Mouse (Mus musculus) cortical plate, adult 2 months (tissue): ENCODE measurements around the gene Isoc2b. TPM values are rescaled to one million over a fixed set of nuclear protein-coding genes. Genes with fewer than 3 reads are reported as not detected.
"Not testable (repeated sequence)": the region's sequence is repeated elsewhere in the genome, so short reads cannot be mapped to it uniquely, and the experiment has no call there.

Experiments
- H3K27ac ChIP-seq: fragments of 200-500 bp; 2 replicates; pipeline ENCODE4 v1.5.1; 2012; ENCODE audit warnings: low read length, control low read depth, inconsistent platforms; ENCODE audit not compliant: insufficient read depth
- H3K4me1 ChIP-seq: fragments of 200-500 bp; 2 replicates; pipeline ENCODE4 v1.6.1; 2011; ENCODE audit warnings: low read length; ENCODE audit not compliant: control insufficient read depth, insufficient read depth
- H3K4me3 ChIP-seq: fragments of 200-500 bp; 2 replicates; pipeline ENCODE4 v1.5.1; 2011; ENCODE audit warnings: mild to moderate bottlenecking, low read length, control low read depth; ENCODE audit not compliant: insufficient read depth
- CTCF ChIP-seq: fragments of 200-500 bp; IDR thresholded peaks from 2 replicates; pipeline ENCODE4 v1.5.1; 2011; ENCODE audit warnings: mild to moderate bottlenecking, control low read depth, low read length; ENCODE audit not compliant: insufficient read depth; ENCODE audit errors: extremely low read depth
- POLR2A ChIP-seq: fragments of 200-500 bp; IDR thresholded peaks from 2 replicates; pipeline ENCODE4 v1.6.1; 2011; ENCODE audit warnings: mild to moderate bottlenecking, low read length, control low read depth; ENCODE audit not compliant: insufficient read depth; ENCODE audit errors: extremely low read depth
- polyA plus RNA-seq: library from polyadenylated mRNA; depleted of rRNA; stranded (reverse); fragments of >200 nt; gene quantifications from 2 replicates; pipeline ENCODE4 v1.2.3, GENCODE M21; 2012

Isoc2b gene
- polyA plus RNA-seq, 1 experiment, result 15.7 TPM

DNA sequence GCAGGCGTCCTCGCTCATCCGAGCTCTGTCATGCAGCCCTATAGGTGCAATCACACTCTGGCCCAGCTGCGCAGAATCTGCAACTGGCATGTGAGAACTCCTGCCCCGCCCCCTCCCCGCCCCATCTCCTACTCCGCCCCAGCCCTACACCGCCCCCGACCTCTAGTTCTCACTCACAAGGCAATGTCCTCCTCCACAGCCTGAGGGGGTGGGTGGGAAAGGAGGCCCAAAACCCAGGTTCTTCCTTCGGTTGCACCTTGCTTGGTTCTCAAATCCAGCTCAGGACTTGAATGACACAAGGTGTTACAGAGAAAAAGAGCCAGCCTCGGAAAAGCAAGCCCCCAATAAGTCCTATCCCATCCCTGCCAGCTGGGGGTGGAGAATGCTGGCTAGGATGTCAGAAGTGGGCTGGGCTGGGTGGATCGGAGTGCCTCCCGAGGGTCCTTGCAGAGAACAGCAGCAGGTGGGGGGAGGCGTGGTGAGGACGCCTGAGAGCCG is 27.4 kb downstream of the Isoc2b start:
- peak overlapping the region; percentile 98 for H3K27ac ChIP-seq
- H3K4me3 ChIP-seq, result peak overlapping the region; percentile 97
- peaks cover 2% of the 10 kb centered on the region; the same call in 1 of the 2 replicates for H3K4me1 ChIP-seq
- TF ChIP-seq CTCF (no peak), POLR2A (0 out of 2 replicates have a peak, but pooled peaks have one; percentile 31)

DNA sequence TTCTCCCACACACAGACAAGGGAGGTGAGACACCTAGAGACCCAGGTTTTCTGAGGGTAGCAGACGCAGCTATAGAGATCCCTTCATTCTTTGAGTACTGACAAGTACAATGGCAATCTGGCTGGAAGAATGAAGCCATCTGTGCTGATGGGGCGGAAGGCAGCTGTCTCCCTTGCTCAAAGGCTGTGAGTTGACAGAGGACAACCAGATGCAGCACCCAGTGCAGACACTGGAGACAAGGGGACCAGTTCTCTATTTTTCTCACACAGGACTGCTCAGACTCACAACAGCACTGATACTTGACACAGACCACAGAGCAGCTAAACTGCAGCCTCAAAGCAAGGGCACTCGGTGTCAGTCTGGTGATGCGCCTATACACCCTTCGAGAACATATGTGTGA is 28.0 kb downstream of the Isoc2b start:
- peak overlapping the region; percentile 61; the same call in 1 of the 2 replicates for H3K27ac ChIP-seq
- peak overlapping the region; percentile 97 for H3K4me3 ChIP-seq
- peaks cover 2% of the 10 kb centered on the region; the same call in 1 of the 2 replicates for H3K4me1 ChIP-seq
- TF ChIP-seq POLR2A (no peak), CTCF (no peak)

DNA sequence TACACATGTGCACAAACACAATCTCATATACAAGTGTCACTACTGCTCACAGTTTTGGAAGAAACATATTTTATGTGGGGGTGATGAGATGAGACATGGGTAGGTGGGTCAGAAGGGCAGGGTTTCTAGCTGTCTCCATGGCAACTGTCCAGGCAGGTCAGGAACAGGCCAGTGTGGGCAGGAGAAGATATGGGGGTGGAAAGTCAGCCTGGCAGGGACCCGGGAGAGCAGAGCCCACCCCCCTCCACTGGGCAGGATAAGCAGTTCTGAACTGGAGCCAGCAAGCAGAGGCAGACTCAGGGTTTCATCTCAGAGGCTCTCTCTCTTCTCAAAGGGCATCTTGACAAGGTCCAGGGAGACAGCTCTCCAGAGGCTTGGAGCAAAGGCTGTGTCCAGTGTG is 32.4 kb downstream of the Isoc2b start:
- peaks cover 3% of the 10 kb centered on the region; the same call in 1 of the 2 replicates for H3K4me1 ChIP-seq
- no peak overlapping the region for H3K27ac ChIP-seq
- TF ChIP-seq POLR2A (no peak), CTCF (no peak)
- H3K4me3 ChIP-seq, result no peak overlapping the region

DNA sequence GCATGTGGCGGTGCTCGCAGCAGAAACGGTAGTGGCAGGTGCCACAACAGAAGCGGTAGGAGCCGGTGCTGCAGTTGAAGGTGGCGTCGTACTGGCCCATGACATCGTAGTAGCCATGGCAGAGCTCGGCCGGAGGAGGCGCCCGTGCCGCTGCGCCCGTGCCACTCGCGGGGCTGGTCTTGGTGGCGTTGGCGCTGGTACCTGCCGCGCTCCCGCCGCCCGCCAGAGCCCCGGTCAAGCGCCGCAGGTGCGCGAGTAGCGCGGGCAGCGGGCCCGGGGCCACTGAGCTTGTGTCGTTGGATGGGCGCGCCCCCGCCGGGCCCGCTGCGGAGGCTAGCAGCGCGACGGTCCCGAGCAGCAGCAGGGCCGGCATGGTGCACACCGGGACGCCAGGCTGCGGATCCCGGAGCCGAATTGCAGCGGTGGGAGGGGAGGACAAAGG is 33.7 kb downstream of the Isoc2b start:
- Histone ChIP-seq H3K4me3 (peak overlapping the region; percentile 21; the same call in 1 of the 2 replicates), H3K4me1 (peaks cover 3% of the 10 kb centered on the region; the same call in 1 of the 2 replicates), H3K27ac (no peak overlapping the region)
- no peak for TF ChIP-seq POLR2A
- 0 out of 2 replicates have a peak, but pooled peaks have one; percentile 17 for TF ChIP-seq CTCF

DNA sequence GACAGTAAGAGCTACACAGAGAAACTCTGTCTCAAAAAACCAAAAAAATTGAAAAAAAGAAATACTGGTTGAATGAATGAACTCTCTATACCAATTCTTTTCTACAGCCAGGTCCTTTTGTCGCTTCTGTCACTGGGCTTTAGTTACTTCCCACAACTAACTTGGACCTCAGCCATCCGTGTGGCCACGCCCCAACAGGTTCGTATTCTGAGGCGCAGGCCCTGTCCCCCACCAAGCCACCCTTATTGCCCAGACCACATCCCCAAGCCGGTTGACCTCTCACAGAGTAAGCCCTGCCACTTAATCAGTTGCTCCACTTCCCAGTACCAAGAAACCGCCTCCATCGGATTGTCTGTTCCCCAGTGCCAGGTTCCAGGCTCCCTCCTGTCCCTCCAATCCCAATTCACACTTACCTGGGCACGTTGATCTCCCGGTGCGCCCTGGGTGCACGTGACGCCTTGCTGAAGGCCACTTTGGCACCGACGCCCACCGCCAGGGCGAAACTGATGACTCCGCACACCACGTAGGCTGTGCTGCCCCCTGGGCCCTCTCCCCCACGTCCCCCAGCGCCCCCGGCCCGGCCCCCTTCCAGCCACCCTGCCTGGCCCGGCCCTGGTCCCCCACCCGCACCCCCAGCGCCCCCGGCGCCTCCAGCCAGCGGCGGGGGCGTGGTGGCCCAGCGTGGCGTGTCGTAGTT is 34.3 kb downstream of the Isoc2b start:
- Histone ChIP-seq H3K4me1 (peaks cover 3% of the 10 kb centered on the region; the same call in 1 of the 2 replicates), H3K27ac (no peak overlapping the region), H3K4me3 (peak overlapping the region; percentile 21; the same call in 1 of the 2 replicates)
- TF ChIP-seq CTCF, result no peak
- no peak for TF ChIP-seq POLR2A

DNA sequence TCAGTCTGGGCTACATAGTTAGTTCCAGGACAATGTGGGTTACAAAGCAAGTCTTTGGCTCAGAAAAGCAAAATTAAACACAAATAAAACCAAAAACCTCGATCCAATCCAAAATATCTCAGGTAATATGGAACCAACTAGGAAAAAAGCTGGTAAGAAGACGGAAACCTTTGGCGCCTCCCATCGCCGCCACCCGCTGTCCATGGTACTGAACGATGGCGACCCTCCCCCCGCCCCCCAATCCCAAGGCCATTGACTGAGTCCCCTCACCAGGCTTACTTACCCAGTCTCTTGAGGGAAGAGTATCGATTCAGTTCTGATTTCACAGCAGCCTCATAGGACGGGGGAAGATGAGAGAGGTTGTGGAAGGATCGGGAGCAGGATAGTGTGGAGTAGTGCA is 39.6 kb downstream of the Isoc2b start:
- Histone ChIP-seq H3K4me1 (no peaks in the 10 kb centered on the region), H3K27ac (no peak overlapping the region), H3K4me3 (no peak overlapping the region)
- TF ChIP-seq POLR2A, result no peak
- TF ChIP-seq CTCF, result no peak

DNA sequence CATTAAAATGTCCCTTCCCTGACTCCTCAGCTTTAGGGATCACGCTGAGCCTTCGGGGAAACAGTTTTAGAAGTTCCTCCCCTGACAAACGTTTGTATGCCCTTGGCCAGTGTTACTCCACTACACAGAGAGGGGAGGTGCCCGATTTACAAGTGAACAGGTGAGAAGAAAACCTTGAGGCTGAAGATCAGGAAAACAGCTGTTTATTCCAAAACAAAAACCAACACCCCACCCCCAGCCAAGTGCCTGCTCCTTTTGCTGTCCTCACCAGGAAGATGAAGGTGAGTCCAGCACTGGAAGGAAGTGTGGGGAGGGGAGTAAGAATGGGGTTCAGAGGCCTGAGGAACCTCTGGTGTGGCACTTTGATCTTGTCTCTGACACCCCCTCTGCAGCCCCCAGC is 44.7 kb downstream of the Isoc2b start:
- H3K4me1 ChIP-seq, result no peaks in the 10 kb centered on the region; the same call in 1 of the 2 replicates
- H3K27ac ChIP-seq, result no peak overlapping the region
- no peak overlapping the region for H3K4me3 ChIP-seq
- TF ChIP-seq CTCF, result no peak
- TF ChIP-seq POLR2A, result no peak

DNA sequence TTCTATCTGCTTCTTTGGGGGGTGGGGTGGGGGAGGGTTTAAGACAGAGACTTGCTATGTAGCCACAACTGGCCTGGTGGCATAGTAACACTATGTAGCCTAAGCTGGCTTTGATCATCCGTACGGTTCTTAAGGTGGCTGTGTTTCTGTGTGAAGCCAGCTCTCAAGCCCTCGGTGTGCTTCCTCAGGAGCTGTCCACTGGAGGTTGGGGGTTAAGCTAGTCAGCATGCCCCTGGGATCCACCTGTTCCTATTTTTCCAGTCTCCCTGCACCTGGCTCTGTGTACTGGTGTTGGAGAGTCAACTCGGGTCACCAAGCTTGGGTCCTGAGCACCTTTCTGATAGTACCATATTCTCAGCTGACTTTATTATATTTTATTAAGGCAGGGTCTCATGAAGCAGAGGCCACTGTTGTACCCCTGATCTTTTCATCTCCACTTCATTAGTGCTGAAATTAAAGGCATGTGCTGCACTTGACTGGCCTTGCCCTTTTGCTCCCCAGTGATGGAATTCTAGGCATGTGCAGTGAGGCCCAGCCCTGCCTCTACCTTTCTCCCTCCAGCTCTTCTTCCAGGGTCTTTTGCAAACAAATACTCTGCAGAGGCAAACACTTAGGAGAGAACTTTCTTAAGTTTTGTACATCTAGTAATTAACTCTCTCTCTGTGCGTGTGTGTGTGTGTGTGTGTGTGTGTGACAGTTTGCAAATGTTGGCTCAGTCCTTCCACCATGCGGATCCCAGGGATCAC is 47.7 kb downstream of the Isoc2b start:
- TF ChIP-seq POLR2A, result no peak
- no peak for TF ChIP-seq CTCF
- H3K4me3 ChIP-seq, result no peak overlapping the region
- 0 out of 2 replicates have a peak overlapping the region, but pooled peaks have one; percentile 64 for H3K27ac ChIP-seq
- no peaks in the 10 kb centered on the region; the same call in 1 of the 2 replicates for H3K4me1 ChIP-seq

DNA sequence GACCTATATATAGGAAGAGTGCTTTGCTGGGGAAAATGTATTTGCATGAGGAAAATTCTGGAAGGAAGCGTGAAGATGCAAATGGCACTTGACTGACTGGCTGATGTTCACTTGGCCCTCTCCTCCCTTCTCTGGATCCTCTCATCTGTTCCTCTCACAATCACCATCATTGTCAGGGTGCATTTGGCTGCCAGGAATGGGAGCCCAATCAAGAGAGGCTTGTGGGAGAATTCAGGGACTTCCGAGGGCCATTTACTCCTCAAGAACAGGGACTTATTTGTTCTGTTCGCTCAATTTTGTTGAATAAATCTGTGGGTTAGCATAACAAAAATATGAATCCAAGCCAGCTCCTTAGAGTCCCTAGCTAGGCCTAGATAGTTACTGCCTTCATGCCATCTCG is 48.4 kb downstream of the Isoc2b start:
- no peak overlapping the region for H3K4me3 ChIP-seq
- H3K4me1 ChIP-seq, result no peaks in the 10 kb centered on the region; the same call in 1 of the 2 replicates
- no peak overlapping the region for H3K27ac ChIP-seq
- no peak for TF ChIP-seq CTCF

DNA sequence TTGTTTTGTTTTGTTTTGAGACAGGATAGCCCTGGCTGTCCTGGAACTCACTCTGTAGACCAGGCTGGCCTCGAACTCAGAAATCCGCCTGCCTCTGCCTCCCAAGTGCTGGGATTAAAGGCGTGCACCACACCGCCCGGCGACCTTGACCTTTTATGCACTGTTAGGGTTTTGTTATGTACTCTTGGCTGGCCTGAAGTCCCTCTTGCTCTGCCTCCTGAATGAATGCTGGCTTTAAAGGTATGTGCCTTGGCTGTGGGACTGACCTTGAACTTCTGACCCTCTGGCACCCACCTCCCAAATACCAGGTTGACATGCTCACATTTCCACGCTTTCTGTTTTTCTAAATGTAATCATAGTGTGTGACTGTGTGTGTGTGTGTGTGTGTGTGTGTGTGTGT is 49.1 kb downstream of the Isoc2b start:
- H3K27ac ChIP-seq, result 0 out of 2 replicates have a peak overlapping the region, but pooled peaks have one; percentile 38
- H3K4me3 ChIP-seq, H3K4me1 ChIP-seq: not testable (repeated sequence)
